Mouse (Mus musculus) midbrain, embryonic 13.5 days (tissue): ENCODE measurements around the gene Alad. TPM values are rescaled to one million over a fixed set of nuclear protein-coding genes. Genes with fewer than 3 reads are reported as not detected.
"Not testable (repeated sequence)": the region's sequence is repeated elsewhere in the genome, so short reads cannot be mapped to it uniquely, and the experiment has no call there.

Source experiments
- ATAC-seq: fragments of 200-750 bp; cut with Nextera tagmentation; 2 replicates; pipeline ENCODE4 v1.8.0; 2017; ENCODE audit warnings: mild to moderate bottlenecking, moderate TSS enrichment, moderate library complexity
- H3K27ac ChIP-seq: fragments of 300-500 bp; sonication (generic); 2 replicates; pipeline ENCODE4 v1.5.1; 2015; ENCODE audit warnings: inconsistent platforms, mild to moderate bottlenecking, moderate library complexity
- H3K27me3 ChIP-seq: fragments of 300-500 bp; sonication (generic); 2 replicates; pipeline ENCODE4 v1.6.1; 2015; ENCODE audit warnings: mild to moderate bottlenecking, inconsistent platforms
- H3K36me3 ChIP-seq: fragments of 300-500 bp; sonication (generic); 2 replicates; pipeline ENCODE4 v1.6.1; 2015; ENCODE audit warnings: mild to moderate bottlenecking, inconsistent platforms
- H3K4me1 ChIP-seq: fragments of 300-500 bp; sonication (generic); replicated peaks from 2 replicates; pipeline ENCODE4 v1.6.1; 2015; ENCODE audit warnings: inconsistent platforms
- H3K4me2 ChIP-seq: fragments of 300-500 bp; sonication (generic); replicated peaks from 2 replicates; pipeline ENCODE4 v1.6.1; 2015; ENCODE audit warnings: moderate library complexity, mild to moderate bottlenecking, inconsistent platforms
- H3K4me3 ChIP-seq: fragments of 300-500 bp; sonication (generic); replicated peaks from 2 replicates; pipeline ENCODE4 v1.5.1; 2015; ENCODE audit warnings: mild to moderate bottlenecking, inconsistent platforms
- H3K9ac ChIP-seq: fragments of 300-500 bp; sonication (generic); replicated peaks from 2 replicates; pipeline ENCODE4 v1.6.1; 2015; ENCODE audit warnings: mild to moderate bottlenecking, inconsistent platforms
- H3K9me3 ChIP-seq: fragments of 300-500 bp; sonication (generic); 2 replicates; pipeline ENCODE4 v1.6.1; 2016; ENCODE audit warnings: mild to moderate bottlenecking, inconsistent platforms
- WGBS: fragments of 180-500 bp; shearing (Covaris S2); methylation state at CpG from one replicate; pipeline ENCODE4 v1.1.7; 2015; 5-methylcytosine and 5-hydroxymethylcytosine counted together
- polyA plus RNA-seq: library from polyadenylated mRNA; unstranded; fragments of >200 nt; fragmentation: Nextera tagmentation; extraction: Ambion mirVana; gene quantifications from 2 replicates; pipeline ENCODE4 v1.2.1, GENCODE M21; 2015

Alad gene
- polyA plus RNA-seq, 1 experiment from 2014 or later = 65.4 TPM

- Histone ChIP-seq H3K4me2 (peak within 1 kb of the TSS; percentile 65), H3K4me3 (peak within 1 kb of the TSS; percentile 45), H3K9ac (0 out of 2 replicates have a peak within 1 kb of the TSS, but pooled peaks have one; percentile 23), H3K4me1 (peaks cover 6% of the 10 kb centered on the region), H3K27me3 (peaks cover 42% of the 10 kb centered on the region), H3K36me3 (no peaks in the 10 kb centered on the region), H3K27ac (no peak within 1 kb of the TSS), H3K9me3 (no peaks in the 10 kb centered on the region)
- 3% methylated on average over 71 of the region's 71 CpGs for WGBS
- peak; percentile 83 for ATAC-seq
Observed at GRCm38 (mm10) chr4:62479937-62480708, 39.6 kb downstream of the Alad start, which contains the start of gene Bspry. Gene Bspry, plus strand, starts transcription at chr4:62480053.

GRCm38 (mm10) chr4:62479593-62479936 is 40.2 kb downstream of the Alad start:
- peaks cover 42% of the 10 kb centered on the region for H3K27me3 ChIP-seq
- peak overlapping the region; percentile 65 for H3K4me2 ChIP-seq
- not testable (repeated sequence) for ATAC-seq, H3K9me3 ChIP-seq, H3K36me3 ChIP-seq, H3K27ac ChIP-seq, H3K4me1 ChIP-seq
- H3K9ac ChIP-seq = 0 out of 2 replicates have a peak overlapping the region, but pooled peaks have one; percentile 23
- WGBS = 14% methylated on average over 11 of the region's 11 CpGs
- peak overlapping the region; percentile 45 for H3K4me3 ChIP-seq

- H3K36me3 ChIP-seq = no peaks in the 10 kb centered on the region
Observed at GRCm38 (mm10) chr4:62477542-62478244, 42.0 kb downstream of the Alad start.

GRCm38 (mm10) chr4:62475793-62476192 is 43.9 kb downstream of the Alad start:
- no peak overlapping the region for H3K27ac ChIP-seq
- H3K9ac ChIP-seq = no peak overlapping the region
- H3K4me3 ChIP-seq = no peak overlapping the region
- no peaks in the 10 kb centered on the region for H3K36me3 ChIP-seq
- H3K4me2 ChIP-seq = no peak overlapping the region
- peaks cover 6% of the 10 kb centered on the region for H3K4me1 ChIP-seq
- WGBS = 95% methylated on average over 6 of the region's 6 CpGs
- ATAC-seq = no peak
- H3K27me3 ChIP-seq = peaks cover 29% of the 10 kb centered on the region
- H3K9me3 ChIP-seq = no peaks in the 10 kb centered on the region

More at GRCm38 (mm10) chr4:62477542-62478244, 42.0 kb downstream of the Alad start:
- H3K27me3 ChIP-seq = peaks cover 42% of the 10 kb centered on the region
- 89% methylated on average over 6 of the region's 6 CpGs for WGBS
- no peak for ATAC-seq
- H3K9ac ChIP-seq = no peak overlapping the region
- H3K9me3 ChIP-seq = no peaks in the 10 kb centered on the region
- peaks cover 6% of the 10 kb centered on the region for H3K4me1 ChIP-seq
- no peak overlapping the region for H3K27ac ChIP-seq
- H3K4me2 ChIP-seq = no peak overlapping the region
- H3K4me3 ChIP-seq = no peak overlapping the region

- Histone ChIP-seq H3K36me3 (no peaks in the 10 kb centered on the region), H3K9me3 (no peaks in the 10 kb centered on the region), H3K4me2 (no peak overlapping the region), H3K4me3 (no peak overlapping the region), H3K27ac (no peak overlapping the region), H3K9ac (no peak overlapping the region), H3K4me1 (peaks cover 10% of the 10 kb centered on the region), H3K27me3 (peaks cover 22% of the 10 kb centered on the region)
- 90% methylated on average over 2 of the region's 2 CpGs for WGBS
- no peak for ATAC-seq
Observed at GRCm38 (mm10) chr4:62475131-62475530, 44.6 kb downstream of the Alad start.

GRCm38 (mm10) chr4:62472071-62472470 is 47.6 kb downstream of the Alad start:
- no peak overlapping the region for H3K9ac ChIP-seq
- 97% methylated on average over 2 of the region's 2 CpGs for WGBS
- 0 out of 2 replicates have a peak, but pooled peaks cover 2% of the 10 kb centered on the region for H3K27me3 ChIP-seq
- H3K27ac ChIP-seq = no peak overlapping the region
- H3K4me1 ChIP-seq = peaks cover 6% of the 10 kb centered on the region; the same call in 1 of the 2 replicates
- no peaks in the 10 kb centered on the region for H3K9me3 ChIP-seq
- no peak for ATAC-seq
- H3K4me3 ChIP-seq = no peak overlapping the region
- H3K4me2 ChIP-seq = no peak overlapping the region
- H3K36me3 ChIP-seq = peaks cover 3% of the 10 kb centered on the region; the same call in 1 of the 2 replicates

- Histone ChIP-seq H3K4me3 (peak within 1 kb of the TSS; percentile 54), H3K4me2 (peak within 1 kb of the TSS; percentile 62), H3K9ac (peak within 1 kb of the TSS; percentile 65), H3K36me3 (peaks cover 3% of the 10 kb centered on the region; the same call in 1 of the 2 replicates), H3K27ac (no peak within 1 kb of the TSS), H3K9me3 (no peaks in the 10 kb centered on the region), H3K4me1 (peaks cover 6% of the 10 kb centered on the region; the same call in 1 of the 2 replicates), H3K27me3 (no peaks in the 10 kb centered on the region)
- ATAC-seq = peak; percentile 95
- WGBS = under 1% methylated on average over 30 of the region's 30 CpGs
Observed at GRCm38 (mm10) chr4:62470598-62471051, 49.1 kb downstream of the Alad start, which contains the start of gene Wdr31. Gene Wdr31, minus strand, starts transcription at chr4:62470896.

GRCm38 (mm10) chr4:62468158-62468557 is 51.6 kb downstream of the Alad start:
- H3K4me3 ChIP-seq = no peak overlapping the region
- no peaks in the 10 kb centered on the region for H3K9me3 ChIP-seq
- H3K27ac ChIP-seq = no peak overlapping the region
- 82% methylated on average over 1 of the region's 1 CpGs for WGBS
- no peak overlapping the region for H3K9ac ChIP-seq
- H3K4me1 ChIP-seq = peaks cover 6% of the 10 kb centered on the region; the same call in 1 of the 2 replicates
- peaks cover 5% of the 10 kb centered on the region for H3K36me3 ChIP-seq
- no peak overlapping the region for H3K4me2 ChIP-seq
- no peaks in the 10 kb centered on the region for H3K27me3 ChIP-seq
- no peak for ATAC-seq

GRCm38 (mm10) chr4:62463124-62463523 is 56.6 kb downstream of the Alad start:
- 86% methylated on average over 2 of the region's 2 CpGs for WGBS
- Histone ChIP-seq H3K36me3 (peaks cover 29% of the 10 kb centered on the region), H3K9me3 (no peaks in the 10 kb centered on the region), H3K4me2 (no peak overlapping the region), H3K27me3 (no peaks in the 10 kb centered on the region), H3K27ac (no peak overlapping the region), H3K4me3 (no peak overlapping the region), H3K9ac (no peak overlapping the region), H3K4me1 (no peaks in the 10 kb centered on the region)
- ATAC-seq = no peak

- H3K4me2 ChIP-seq = no peak overlapping the region
- no peaks in the 10 kb centered on the region for H3K27me3 ChIP-seq
- H3K27ac ChIP-seq = no peak overlapping the region
- ATAC-seq = no peak
- 95% methylated on average over 8 of the region's 8 CpGs for WGBS
- H3K4me3 ChIP-seq = no peak overlapping the region
- H3K36me3 ChIP-seq = peaks cover 35% of the 10 kb centered on the region
- H3K4me1 ChIP-seq = no peaks in the 10 kb centered on the region
- no peak overlapping the region for H3K9ac ChIP-seq
- no peaks in the 10 kb centered on the region for H3K9me3 ChIP-seq
Observed at GRCm38 (mm10) chr4:62460348-62460747, 59.4 kb downstream of the Alad start.
